Mouse (Mus musculus) testis, postnatal 14 days (tissue): ENCODE measurements around the gene Tmprss7.

ENCODE experiments used
- DNase-seq: peaks from one replicate; pipeline ENCODE4 v3.0.0; 2021; ENCODE audit warnings: low spot score

The Tmprss7 gene

GRCm38 (mm10) chr16:45625342-45625741 lies 68.1 kb downstream of the Tmprss7 start:
- no peak for DNase-seq

- DNase-seq: no peak
Observed at GRCm38 (mm10) chr16:45624791-45625190, 68.7 kb downstream of the Tmprss7 start.

DNA sequence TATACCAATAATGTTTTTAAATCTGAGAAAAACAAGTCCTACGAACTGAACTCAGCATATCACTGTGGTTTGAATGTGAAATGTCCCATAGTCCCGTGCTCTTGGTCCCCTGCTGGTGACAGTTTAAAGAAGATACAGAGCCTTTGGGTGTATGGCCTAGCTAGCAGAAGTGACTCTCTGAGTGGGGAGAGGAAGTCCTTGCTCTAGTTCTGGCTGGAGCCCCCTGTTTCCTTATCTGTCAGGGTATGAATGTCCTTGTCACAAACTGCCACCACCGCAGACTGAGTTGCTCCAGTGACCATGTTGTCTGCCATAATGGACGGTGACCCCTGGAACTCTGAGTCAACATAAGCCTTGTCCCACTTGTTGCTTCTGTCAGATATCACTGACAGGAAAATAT lies 70.2 kb downstream of the Tmprss7 start:
- no peak for DNase-seq

GRCm38 (mm10) chr16:45619751-45620375 lies 73.6 kb downstream of the Tmprss7 start:
- no peak for DNase-seq

GRCm38 (mm10) chr16:45615944-45616343 lies 77.5 kb downstream of the Tmprss7 start:
- DNase-seq: no peak

DNA sequence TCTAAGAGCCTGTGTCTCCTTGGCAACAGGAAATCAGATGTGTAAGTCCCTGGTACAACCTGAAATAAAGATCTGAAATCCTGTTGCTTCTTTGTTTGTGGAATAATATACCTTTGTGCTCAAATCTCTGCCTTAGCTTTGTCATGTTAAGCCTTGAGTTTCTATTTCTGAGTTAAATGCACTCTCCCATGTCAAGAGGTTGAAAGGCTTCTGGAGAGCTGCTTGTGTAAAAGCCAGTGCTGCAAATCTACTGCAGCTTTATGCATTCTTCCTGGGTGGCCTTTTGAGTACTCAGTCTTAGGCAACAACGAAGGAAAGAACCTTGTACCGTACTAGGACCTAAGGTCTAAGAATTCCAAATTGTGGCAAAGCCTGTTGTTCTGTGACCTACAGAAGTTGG lies 80.2 kb downstream of the Tmprss7 start:
- no peak for DNase-seq

DNA sequence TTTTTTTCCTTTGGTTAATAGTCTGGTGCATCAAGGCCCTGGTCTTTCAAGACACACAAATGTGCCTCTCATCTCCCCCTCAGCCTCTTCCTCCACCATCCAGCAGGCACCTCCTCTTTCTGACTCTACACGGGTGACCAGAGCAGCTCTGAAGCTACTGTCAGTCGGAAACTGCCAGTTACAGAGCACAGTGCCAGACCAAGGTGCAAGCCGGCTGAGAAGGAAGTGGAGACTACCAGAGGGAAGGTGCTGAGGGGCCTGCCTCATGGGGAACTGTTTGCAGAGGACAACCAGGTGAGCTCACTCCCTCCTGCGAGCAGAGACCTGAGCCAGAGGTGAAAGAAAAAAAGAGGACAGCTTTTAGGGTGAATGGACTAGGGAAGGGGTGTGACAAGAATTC lies 83.2 kb downstream of the Tmprss7 start, which contains the start of gene Gcsam:
Gene Gcsam (plus strand): TSS at position 114 of the 400 bp plus-strand sequence.
- no peak for DNase-seq

- DNase-seq: no peak
Observed at GRCm38 (mm10) chr16:45609300-45609699, 84.2 kb downstream of the Tmprss7 start.

DNA sequence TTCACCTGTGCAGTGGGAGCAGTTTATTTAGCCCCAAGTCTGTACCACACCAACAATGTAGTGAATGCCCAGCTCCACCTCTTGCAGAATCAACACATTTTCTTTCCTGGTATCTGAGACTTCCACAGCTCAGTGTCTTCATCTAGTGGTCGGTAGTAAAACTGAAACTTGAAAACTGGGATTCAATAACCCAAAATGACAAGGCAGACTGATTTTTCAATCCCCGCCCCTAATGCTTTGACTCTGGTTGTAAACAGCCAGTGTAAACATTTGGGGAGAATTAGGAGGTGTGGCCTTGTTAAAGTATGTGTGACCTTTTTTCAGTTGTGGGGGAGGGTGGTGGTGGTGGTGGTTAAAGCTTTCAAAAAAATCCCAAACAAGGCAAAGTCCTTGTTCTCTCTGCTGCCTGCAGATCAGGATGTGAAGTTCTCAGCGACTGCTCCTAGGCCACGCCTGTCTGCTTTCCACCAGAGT lies 84.9 kb downstream of the Tmprss7 start:
- DNase-seq: peak; percentile 7
